Mouse (Mus musculus): ENCODE measurements around the gene Chd2.
A peak's percentile ranks its signal among the peaks of the same experiment; 100 is the strongest.

Chd2 gene

GRCm38 (mm10) chr7:73520231-73520630, 21.4 kb downstream of the Chd2 start:
- DNase-seq (ENCODE audit: low read depth): no peak

DNA sequence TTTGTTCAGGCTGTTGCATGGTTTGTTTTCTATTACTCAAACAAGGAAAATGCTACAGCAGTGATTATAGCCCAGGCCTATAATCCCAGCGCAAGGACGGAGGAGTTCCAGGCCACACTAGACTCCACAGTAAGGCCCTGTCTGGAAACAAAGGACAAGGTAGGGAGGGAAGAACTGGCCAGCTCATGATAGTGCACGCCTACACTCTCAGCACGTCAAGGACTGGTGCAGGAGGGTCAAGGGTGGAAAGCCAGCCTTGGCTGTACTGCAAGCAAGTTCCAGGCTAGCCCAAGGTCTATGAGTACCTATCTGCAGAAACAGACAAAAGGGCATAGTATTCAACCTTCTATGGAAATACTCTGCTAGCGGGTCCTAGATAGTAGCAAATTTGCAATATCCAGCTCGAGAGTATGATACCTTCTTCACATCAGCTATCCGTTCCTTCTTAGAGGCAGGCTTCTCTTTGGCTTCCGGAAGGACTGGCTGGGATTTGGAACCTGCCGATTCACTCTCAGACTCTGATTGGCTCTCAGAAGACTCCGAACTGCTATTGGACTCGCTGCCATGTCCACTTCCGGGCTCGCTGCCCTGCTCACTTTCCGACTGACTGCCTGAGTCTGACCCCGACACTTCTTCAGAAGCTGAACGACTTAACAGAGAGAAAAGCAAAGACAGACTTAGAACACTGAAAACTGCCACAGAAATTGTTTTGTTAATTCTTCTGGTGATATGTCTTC, 22.4 kb downstream of the Chd2 start:
- no peak for DNase-seq (ENCODE audit: low read depth)

- peak; percentile 66 for DNase-seq (ENCODE audit: low read depth)
These were observed 23.2 kb downstream of the Chd2 start for GRCm38 (mm10) chr7:73518373-73518980.

GRCm38 (mm10) chr7:73517432-73518054, 24.1 kb downstream of the Chd2 start:
- DNase-seq (ENCODE audit: low read depth): peak; percentile 78

- no peak for DNase-seq (ENCODE audit: low read depth)
These were observed 24.8 kb downstream of the Chd2 start for GRCm38 (mm10) chr7:73516820-73517219.

DNA sequence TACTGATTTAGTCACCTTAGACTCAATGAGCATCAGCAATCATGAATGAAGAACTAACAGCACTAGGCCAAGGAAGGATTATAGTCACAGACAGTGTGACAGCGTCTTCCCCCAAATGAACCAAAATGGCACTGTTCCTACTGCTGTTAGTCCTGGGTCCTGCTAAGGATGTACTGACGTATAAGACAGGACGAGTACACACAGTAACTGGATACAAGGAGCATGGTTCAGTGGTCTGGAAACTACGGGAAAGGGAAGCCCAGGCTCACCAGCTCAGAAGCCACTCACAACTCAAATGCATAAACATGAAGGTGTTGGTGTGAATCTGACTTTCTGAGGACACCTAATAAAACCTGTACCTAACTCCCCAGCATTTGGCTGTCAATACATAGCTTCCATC, 27.1 kb downstream of the Chd2 start:
- DNase-seq (ENCODE audit: low read depth): no peak

DNA sequence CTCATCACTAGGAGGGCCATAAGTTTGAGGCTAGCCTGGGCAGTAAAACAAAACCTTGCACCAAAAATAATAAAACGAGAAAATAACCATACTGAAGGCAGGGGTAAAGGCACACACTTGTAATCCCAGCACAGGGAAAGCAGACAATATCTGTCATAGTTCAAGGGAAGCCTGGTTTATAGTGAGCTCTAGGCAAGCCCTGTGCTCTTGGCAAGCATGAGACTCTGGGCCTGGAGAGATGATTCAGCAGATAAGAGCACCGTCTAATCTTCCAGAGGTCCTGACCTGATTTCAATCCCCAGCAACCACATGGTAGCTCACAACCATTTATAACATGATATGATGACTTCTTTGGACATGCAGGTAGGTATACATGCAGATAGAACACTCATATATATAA, 29.2 kb downstream of the Chd2 start:
- DNase-seq (ENCODE audit: low read depth): no peak

DNA sequence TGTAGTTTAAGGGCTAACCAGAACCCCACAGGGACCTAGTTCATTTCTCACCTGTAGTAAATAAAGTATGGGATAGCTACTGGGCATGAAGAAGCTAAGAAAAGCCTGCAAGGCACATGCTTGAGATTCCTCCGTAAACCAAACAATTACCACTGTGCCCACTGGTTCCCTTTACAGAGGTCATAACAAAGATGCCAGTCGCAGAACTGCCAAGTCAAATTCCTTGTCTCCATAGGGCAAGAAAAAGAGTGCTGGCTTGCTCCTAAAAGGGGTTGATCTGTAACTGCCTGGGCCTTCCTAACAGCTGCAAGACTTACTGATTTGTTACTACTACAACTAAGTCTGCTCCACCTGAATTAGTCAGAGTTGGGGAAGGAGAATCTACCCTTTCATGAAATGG, 32.9 kb downstream of the Chd2 start:
- no peak for DNase-seq (ENCODE audit: low read depth)

DNA sequence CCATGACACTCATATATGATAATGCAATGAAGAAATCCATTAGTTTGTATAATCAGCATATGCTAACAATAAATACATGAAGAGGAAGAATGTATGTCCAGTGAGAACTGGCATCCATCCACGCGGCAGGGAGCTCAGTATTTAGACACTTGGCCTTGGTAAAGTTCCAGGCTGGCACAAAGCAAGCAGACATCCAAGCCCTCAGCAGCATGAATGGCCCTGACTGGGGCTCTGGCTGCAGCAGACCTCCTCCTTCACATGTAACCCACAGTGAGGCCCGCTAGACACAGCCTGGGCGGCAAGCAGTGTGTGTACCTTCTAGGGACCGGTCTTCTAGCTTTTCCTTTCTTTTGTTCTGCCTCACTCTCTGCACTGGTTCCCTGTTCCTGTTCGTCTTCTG, 34.1 kb downstream of the Chd2 start:
- no peak for DNase-seq (ENCODE audit: low read depth)

- peak; percentile 45 for DNase-seq (ENCODE audit: low read depth)
These were observed 34.8 kb downstream of the Chd2 start for GRCm38 (mm10) chr7:73506852-73507251.

- DNase-seq (ENCODE audit: low read depth): no peak
These were observed 36.4 kb downstream of the Chd2 start for GRCm38 (mm10) chr7:73505266-73505665.

GRCm38 (mm10) chr7:73498200-73498599, 43.4 kb downstream of the Chd2 start:
- no peak for DNase-seq (ENCODE audit: low read depth)

DNA sequence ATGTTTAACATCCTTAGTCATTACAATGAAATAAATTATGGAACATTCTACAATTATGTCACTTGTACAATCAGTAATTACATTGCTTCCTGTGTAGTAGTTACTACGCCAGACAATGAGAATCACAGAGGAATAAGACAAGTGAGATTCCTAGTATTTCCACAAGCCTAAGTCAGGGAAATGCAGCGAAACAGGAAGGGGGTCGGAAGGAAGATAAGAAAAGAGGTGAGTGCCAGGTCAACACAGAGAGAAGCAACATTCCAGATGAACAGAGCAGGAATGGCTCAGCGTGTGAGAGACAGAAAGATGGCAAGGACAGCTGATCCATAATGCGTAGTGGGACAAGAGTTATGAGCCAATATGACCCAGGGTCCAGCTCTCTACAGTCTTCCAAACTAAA, 52.4 kb downstream of the Chd2 start:
- no peak for DNase-seq (ENCODE audit: low read depth)

GRCm38 (mm10) chr7:73481094-73481493, 60.5 kb downstream of the Chd2 start:
- no peak for DNase-seq (ENCODE audit: low read depth)

DNA sequence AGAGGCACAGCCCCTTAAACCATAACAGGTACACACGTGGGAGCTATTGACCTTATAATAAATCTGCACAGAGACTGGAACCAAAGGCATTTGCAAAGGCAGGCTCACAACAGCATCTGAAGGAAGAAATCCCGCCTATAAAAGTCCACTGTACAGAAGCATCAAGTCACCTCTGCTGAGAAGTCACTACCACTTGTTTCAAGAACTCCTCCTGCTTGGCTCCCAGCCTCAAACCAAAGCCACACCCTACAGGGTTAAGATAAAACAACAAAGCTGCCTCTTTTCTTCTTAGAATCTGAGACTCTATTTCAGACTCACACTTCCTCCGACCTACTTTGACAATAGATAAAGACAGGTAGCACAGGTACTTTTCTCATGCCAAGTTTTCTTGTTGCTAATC, 62.1 kb downstream of the Chd2 start:
- no peak for DNase-seq (ENCODE audit: low read depth)

DNA sequence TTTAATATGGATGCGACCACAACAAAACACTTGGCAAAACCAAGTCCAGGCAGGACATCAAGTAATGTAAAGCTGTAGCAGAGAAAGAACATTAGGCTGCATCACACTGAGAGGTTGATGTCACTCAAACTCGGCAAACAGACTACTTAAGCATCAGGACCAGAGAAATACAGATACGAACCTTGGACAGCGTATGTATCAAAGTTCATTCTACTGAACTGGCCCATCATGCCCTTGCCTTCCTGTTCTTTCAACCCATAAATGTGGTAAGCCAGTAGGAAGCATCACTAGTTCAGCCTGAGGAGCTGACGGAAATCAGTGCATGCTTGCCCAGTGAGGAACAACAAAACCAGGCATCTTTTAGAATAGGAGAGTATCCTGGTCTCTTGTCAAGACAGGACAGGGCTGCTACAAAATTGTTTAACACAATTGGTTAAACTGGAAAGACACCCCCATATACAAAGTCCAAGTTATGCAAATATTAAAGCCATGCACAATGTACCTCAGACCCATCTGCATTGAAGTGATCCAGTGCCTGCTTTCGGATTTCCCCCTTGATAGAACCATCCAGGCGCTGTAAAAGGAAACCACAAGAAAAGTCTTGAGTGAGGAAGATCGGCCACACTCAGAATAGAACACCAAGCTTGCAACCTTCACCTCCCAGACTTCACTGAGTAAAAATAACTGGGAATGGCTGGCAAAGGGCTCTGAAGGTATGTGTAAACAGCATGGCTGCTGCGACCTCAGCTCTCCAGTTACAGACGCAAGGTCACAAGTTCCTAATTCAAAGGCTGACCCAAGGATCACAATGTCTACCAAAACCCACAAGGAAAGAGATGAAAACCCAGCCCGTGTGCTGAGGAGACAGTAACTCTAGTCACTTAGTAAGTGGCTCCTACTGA, 63.2 kb downstream of the Chd2 start:
- no peak for DNase-seq (ENCODE audit: low read depth)

DNA sequence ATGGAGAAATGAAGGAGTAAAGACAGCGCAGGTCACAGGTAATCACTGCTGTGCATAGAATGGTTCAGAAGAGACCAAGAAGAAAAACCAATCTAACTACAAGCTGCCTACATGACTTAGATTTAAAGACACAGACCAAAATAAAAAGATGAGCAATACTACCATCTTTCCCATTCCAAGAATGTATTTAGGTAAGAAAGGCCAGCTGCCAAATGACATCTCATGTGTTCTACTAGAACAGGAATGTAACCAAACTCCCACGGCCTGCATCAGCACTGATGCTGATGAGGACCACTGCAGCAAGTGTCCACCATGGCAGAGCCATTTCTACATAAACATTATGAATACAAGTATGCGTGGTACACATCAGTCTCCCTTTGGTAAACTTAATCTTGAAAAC, 73.9 kb downstream of the Chd2 start:
- DNase-seq (ENCODE audit: low read depth): no peak

GRCm38 (mm10) chr7:73463546-73463945, 78.1 kb downstream of the Chd2 start:
- DNase-seq (ENCODE audit: low read depth): no peak

DNA sequence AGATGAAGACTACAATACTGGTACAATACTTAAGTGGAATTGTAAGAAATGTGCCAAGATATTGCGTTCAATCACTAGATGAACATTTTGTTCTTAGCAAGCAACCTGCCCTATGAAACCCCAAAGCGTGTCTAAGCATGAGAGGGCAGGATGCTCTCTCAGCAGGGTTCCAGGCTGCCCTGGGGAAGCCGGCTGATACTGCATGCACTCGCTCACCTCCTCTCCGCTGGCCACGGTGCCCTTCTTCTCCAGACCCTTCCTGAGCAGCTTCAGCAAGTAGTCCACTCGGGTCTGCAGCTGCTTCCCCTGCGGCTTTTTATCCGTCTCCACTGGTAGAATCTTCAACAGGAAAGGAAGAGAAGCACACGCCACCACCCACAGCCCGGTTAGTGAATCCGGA, 87.5 kb downstream of the Chd2 start:
- DNase-seq (ENCODE audit: low read depth): no peak

DNA sequence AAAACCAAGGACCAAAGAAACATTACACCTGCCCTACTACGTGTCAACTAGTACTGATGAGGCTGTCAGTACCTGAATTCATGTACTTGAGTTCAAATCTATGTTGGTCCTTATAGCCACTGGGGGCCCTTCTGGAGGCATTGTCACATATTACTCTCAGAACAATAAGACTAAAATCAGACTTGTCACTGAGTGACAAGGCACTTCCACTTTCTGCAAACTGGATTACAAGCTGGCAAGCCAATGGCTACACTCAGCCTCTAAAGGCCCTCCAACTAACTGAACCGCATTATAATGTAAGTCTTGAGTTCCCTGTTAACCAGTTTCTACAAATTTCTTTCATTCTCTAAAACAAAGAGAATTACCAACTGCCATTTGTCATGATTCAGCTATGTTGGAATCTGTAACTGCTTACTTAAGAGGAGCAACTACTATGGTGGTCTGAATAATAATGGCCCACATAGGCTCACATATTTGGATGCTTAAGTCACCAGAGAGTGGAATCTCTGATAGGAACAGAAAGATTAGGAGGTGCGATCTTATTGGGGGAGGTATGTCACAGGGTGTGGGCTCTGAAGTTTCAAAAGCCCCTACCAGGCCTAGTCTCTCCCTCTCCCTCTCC, 89.3 kb downstream of the Chd2 start:
- DNase-seq (ENCODE audit: low read depth): peak; percentile 13

- DNase-seq (ENCODE audit: low read depth): peak; percentile 23
These were observed 90.0 kb downstream of the Chd2 start for GRCm38 (mm10) chr7:73451594-73451993.

DNA sequence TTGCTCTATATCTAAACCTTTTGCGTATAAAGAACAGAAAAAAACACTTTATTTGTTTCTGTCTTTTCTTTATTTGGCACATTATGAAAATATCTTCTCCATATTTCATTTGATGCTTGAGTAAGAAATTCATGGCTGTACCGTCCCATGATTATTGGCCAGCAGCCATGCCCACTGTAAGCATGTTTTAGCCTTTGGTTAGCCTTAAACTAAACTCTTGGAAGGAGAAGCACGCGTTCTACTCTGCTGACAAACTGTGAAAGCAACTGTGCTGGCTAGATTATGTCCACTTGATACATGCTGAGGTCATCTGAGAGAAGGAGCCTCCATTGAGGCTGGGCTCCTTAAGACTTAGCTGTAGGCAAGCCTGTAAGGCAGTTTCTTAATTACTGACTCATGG, 99.4 kb downstream of the Chd2 start:
- no peak for DNase-seq (ENCODE audit: low read depth)
